Mouse (Mus musculus): Measurements from ENCODE around the gene Oser1. TPM values are rescaled to one million over a fixed set of nuclear protein-coding genes. Genes with fewer than 3 reads are reported as not detected.

The Oser1 gene
- total RNA-seq, 2 experiments from 2014 or later, result 31.4 to 38.1 TPM

DNA sequence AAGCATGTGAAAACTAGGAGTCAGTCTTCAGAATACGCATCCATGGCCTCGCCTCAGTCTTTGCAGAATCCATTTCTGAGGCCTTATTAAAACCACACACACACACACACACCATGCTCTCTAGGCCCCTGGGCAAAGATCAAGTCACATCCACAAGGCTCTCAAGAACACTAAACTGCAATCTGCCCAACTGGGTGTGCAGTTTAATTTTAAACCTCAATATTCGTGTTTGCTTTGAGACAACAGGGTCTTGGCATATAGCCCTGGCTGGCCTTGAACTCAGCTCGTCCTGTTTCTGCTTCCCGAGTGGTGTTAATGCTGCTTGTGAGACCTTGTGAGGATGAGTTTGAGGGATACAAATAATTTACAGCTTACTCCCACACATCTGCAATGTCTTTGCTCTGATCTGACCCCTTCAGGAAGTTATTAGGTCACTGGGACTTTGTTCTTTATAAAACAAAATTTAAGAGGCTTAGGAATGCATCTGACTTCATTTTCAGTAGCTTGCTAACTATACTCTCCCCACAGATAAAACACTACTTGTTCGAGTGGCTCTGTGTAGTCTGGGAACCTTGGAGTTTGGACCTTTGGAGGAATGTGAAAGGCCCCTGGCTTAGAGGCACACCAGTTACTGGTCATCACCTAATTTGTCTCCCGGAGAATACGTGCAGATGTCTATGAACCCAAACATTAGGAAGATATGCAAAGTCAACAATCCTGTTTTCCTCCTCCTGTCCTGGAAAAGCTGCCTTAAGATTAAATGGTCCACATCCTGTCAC lies 20.3 kb downstream of the Oser1 start:
- no peak for DNase-seq (ENCODE audit: low spot score)

DNA sequence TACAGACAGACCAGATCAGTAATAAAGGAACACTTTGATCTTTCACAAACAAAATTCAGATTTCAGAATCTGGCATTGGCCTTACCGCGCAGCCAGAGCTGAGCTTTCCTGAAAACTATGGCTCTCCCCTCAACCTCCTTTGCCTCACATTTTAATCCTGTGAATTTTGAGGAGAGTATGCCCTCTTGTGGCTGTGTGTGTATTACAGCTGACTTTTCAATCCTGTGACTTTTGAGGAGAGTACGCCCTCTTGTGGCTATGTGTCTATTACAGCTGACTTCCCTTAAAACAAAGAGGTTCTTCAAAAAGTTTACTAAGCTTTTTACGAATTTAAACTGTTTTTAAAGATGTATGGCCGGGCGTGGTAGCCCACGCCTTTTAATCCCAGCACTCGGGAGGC lies 23.3 kb downstream of the Oser1 start:
- DNase-seq (ENCODE audit: low spot score), result peak; percentile 87

DNA sequence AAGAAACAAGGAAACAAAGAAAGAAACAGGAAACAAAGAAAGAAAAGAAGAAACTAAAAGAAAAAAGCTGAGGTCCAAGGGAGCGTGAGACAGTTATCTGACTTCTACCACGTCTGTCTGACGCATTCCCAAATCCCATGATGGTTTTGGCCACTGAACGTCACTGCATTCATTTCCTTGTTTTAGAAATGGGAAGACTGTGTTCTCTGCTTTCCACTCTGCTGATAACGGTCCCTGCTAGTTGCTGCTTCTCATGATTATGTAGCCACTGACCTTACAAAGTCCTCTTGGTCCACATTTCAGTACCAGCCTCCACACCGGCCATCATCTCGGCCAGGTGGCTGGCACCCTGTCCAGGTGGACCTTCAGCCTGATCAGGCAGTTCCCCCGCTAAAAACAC lies 25.3 kb downstream of the Oser1 start:
- DNase-seq (ENCODE audit: low spot score), result no peak

DNA sequence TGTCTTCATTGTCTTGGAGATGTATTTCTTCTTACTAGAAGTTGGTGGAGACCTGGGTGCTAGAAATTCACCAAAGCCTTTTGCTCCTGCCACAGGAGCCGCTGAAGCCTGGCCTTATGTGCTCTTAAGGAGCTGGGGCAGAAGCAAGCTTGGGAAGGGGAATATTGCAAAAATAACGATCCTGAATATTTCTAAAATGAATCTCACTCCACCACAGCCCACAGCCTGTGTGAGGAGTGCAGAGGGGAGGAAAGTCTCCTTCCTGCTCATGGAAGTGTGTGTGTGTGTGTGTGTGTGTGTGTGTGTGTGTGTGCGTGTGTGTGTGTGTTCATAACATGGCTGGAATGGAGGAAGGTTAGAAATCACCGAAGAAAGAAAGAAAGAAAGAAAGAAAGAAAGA lies 25.7 kb downstream of the Oser1 start:
- no peak for DNase-seq (ENCODE audit: low spot score)

DNA sequence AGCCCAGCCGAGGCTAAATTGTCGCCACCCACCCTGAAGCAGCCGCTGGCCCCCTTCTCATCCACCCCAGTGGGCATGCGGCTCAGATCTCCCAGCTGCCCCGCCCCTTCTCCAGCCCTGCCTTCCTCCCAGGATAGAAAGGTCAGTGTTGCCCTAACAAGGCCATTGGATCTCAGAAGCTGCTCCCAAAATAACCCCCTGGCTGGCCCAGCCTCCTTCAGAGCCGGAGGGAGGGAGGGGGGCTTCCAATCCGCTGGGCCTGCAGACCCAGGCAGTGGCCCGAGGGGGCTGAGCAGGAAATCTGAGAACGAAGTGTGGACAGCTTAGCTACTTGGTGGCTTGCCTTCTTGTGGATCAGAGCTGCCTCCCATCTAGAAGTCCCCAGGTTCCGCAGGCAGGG lies 26.6 kb downstream of the Oser1 start, which contains the start of gene Jph2:
Gene Jph2, minus strand, starts transcription at position 89 of the 400 bp plus-strand sequence.
- DNase-seq (ENCODE audit: low spot score), result peak; percentile 87

DNA sequence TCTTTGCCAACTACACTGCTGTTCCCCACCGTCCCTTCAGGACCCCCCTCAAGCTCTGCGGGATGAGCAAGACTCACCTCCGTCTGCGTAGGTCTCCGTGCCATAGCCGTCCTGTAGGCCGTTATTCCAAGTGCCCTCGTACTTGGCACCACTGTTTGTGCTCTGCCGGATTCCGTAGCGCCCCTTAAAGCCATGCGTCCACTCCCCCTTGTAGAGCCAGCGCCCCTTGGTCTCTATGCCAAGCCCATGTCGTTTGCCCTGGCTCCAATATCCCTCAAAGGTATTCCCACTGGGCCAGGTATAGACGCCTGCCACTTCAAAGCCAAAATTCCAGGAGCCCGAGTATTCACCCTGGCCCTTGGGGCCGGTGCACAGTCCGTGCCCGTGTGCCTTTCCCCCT lies 27.4 kb downstream of the Oser1 start:
- DNase-seq (ENCODE audit: low spot score), result no peak

DNA sequence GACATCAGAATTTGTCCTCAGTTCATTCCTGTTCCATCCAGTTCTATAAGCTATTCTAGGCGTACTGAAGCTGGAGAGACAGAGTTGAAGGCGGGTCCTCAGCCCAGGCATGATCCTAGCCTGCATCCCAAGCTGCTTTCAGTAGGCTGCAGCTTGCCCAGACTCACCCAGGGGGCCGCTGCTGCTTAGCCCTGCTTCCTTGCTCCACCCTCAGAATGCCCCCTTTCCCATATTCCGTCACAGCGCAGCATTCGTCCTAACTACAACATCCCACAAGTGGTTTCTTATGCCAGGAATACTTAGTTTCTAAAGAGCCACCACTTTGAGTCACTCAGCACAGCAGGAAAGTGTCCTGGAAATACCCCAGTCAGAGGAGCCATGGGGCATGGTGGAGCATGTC lies 29.5 kb downstream of the Oser1 start:
- DNase-seq (ENCODE audit: low spot score), result no peak

DNA sequence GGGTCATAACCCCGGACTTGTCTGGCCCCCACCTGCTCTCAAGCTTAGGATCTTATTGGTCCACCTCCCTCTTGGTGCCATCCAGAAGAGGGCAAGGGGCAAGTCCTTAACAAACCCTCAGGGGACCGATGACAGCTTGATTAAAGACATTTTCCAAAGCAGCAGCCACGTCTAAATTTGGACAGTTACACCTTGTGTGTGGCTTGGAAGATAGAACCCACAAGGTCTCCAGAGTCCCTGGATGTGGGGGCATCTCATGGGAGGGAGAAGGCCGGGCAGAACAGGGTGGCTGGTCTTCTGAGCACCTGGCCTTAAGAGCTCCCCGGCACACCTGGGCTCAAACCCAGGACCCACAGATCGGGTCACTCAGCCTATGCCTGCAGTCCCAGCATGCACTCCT lies 30.5 kb downstream of the Oser1 start:
- peak; percentile 68 for DNase-seq (ENCODE audit: low spot score)

DNA sequence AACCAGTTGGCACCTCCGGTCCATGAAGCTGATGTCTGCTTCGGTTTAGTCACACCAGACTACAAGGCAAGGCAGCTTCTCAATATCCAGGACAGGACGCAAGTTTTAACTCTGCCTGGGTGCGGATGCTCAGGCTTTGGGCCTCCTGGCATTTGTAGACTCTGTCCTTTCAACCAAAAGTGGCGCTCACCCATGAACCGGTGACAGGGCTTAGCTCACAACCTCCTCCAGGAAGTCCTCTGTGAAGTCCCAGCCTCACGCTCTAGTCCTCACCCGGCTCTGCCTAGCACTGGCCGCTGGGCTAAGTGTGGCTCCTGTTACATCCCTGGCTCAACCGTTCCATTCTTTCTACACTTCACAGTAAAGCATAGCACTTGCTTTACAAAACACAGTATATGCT lies 31.3 kb downstream of the Oser1 start:
- DNase-seq (ENCODE audit: low spot score), result no peak

DNA sequence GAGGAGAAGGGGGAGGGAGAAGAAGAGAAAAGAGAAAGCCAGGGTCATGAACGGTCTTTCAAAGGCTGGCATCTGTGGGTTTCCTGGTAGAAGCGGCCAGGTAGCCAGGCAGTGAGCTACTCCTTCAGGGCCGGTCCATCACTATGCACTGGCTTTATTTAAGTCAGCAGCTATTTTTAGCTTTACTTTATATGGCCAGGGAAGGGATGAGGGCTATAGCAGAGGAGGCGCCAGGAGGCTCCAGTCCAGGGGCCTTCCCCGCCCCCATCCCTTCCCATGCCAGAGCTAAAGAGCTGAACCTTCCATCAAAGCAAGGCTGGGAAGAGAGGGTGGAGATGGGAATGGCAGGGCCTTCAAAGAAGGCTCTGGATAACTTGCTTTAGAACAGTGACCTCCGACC lies 32.1 kb downstream of the Oser1 start:
- DNase-seq (ENCODE audit: low spot score), result peak; percentile 79

DNA sequence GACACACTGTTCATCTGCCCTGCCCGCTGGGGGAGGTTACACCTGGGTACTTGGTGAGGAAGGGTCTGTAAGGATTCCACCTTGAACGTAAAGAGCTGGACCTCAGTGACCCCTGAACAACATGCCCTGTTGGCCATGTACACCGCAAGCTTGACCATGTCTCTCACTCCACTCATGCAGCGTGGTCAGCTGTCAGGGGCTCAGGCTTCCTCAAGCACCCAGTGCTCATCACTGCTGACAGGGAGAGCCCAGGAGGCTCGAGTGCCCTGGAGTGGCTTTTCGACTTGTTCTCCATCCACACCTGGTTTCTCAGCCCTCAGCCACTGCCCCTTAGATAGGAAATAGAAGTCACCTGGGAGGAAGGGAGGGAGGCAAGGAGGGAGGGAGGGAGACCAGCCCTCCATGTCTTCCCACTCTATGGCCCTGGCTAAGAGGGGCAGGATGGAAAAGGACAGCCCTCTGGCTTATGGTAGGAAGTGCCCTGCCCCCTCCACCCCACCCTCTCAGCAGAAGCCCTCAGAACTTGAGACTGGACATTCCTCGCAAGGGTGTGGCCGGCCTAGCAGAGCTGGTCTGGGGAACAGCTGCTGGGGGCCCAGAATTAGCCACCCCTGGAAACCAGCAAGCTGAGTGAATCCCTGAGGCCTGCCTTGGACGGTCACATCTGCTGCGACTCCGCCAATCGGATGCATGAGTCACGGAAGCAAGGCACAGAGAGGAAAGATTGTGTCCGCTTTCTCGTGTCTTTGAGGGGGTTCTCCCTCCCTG lies 37.9 kb downstream of the Oser1 start:
- DNase-seq (ENCODE audit: low spot score), result peak; percentile 75

DNA sequence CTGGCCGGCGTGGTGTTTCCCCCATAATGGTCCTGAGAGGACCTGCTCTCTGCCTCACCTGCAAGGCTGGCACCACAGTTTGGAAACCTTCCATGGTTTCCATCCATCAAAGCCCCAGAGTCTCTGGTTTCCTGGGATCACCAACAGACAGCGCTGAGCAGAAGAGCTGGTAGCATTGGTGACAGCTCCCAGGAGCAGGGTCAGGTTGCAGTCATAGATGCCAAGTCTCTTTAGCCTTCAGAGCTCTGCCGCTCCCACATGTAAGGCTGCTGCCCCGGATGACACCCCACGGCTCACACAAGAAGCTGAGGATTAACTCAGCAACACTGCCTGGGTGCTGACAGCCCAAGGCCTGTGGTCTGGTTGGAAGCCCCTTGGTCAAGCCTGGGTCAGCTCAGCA lies 39.4 kb downstream of the Oser1 start:
- peak; percentile 66 for DNase-seq (ENCODE audit: low spot score)

DNA sequence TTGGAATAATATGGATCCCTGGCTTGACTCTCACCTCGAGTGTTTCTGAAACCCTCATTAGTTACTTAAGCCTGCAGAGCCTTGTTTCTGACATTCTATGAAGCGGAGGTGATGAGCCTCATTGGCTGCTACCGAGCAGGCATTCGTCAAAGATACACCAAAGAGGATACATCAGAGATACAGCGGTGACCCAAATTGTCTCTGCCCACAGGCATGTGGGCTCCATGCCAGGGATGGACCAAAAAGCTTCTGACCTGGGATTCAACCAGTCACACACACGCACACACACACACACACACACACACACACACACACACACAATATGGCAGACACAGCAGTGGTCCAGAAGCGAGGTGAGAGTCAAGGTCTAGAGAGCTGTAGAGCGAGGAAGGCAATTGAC lies 43.3 kb downstream of the Oser1 start:
- DNase-seq (ENCODE audit: low spot score), result no peak

DNA sequence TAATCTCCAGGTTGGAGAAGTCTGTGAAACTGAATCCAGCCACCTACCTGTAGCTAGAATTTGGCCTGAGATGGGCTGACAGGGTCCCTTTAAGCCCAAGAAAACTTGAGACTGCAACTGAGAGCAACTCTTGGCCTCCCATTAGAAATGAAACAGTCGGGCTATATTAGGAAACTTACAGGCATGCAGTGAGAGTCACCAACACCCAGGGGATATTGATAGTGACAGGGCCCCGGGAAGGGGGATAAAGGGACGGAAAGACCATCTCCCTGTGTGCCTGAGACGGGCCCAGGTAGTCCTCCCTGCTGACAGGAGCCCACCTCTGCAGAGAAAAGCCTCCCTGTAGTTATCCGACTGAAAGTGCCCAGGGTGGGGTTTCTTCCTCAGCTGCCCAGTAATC lies 45.1 kb downstream of the Oser1 start:
- peak; percentile 72 for DNase-seq (ENCODE audit: low spot score)

DNA sequence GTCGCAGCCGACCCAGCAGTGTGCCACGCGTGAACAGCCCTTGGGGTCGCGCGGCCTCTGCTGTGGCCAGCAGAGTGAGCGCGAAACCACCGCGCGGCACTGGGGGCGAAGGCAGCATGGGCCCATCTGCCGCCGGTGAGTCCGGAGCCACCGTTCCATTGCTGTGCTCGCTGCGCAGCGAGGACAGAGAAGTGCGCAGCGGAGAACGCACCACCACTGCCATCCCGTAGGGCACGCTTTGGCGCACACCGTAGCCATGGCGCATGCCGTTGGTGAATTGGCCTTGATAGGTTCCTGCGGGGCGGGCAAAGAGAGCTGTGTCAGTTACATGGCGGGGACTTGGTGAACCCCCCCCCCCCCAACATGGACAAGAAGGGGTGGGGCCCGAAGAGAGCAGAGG lies 48.4 kb downstream of the Oser1 start:
- no peak for DNase-seq (ENCODE audit: low spot score)

DNA sequence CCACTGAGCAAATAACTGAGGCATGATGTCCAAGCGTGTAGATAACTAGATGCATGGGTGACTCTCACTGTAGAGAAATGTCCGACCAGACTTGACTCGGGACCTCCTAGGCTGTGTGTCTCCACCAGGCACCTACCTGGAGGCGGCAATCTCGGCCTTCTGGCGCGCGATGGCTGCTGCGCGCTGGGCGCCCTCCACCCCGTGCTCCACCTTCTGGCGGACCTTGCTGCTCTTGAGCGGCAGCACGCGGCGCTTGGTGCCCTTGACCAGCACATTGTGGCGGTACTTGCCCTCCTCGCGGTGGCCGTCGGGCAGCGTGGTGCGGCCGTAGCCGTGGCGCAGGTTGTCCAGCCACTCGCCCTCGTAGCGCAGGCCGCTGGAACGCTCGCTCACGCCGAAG lies 49.0 kb downstream of the Oser1 start:
- DNase-seq (ENCODE audit: low spot score), result no peak

DNA sequence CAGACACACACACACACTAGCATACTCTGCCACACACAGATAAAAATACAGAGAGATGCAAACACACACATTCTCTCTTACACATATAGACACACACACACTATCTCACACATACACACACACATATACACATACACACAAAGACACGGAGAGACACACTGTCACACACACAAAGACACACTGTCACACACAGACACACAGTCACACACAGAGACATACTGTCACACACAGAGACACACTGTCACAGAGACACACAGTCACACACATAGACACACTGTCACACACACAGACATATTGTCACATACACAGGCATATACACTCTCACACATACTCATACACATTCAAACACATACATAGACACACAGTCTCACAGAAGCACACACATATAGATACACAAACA lies 51.9 kb downstream of the Oser1 start:
- no peak for DNase-seq (ENCODE audit: low spot score)

DNA sequence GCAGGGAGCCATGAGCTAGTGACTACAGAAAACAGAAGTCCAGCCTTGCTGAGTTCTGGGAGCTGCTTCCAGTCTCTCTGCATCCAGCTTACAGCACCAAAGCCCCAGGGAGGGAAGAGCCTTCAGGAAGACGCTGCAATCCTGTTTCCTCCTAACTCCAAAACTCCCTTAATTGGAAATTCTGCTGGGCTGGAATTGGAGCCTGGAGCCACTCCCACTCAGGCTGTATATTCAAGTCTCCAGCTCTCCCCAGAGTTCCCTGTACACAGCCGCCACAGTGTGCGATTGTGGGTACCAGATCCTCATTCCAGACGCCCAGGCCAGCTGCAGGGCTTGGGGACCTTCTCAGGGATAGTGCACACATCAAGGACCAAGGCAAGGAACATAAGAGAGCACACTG lies 54.3 kb downstream of the Oser1 start:
- DNase-seq (ENCODE audit: low spot score), result no peak

DNA sequence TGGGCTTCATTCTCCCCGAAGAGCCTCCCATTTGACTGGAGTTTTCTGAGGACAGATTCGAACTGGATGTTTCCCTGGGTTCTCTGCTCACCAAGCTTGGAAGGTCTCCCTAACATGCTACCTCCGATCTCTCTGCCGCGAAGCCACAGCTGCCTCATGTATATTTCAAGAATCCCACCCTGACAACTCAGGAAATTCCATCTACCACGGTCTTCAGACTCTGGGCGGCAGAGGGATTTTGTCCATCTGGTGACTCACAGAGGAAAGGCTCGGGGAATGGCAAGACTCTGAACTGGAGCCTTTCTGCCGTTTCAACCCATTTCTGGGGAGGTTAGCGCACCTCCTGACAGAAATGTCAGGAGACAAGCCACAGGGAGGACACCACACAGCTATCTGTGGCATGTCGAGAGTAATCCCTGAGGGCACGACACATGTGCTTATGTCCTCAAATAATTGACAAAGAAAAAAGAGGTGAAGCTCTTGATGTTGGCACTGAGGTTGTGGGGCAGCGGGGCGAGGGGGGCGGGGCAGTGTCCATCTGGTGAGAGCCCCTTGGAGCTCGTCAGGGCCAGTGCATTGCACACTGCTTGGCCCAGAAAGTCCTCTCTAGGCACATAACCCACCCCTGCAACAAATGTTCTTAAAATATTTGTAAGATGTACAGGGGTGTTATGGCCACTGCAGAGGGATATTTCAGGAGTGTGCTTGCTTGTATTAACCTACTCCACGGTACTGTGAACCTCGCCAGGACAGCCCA lies 59.5 kb downstream of the Oser1 start:
- DNase-seq (ENCODE audit: low spot score), result no peak

DNA sequence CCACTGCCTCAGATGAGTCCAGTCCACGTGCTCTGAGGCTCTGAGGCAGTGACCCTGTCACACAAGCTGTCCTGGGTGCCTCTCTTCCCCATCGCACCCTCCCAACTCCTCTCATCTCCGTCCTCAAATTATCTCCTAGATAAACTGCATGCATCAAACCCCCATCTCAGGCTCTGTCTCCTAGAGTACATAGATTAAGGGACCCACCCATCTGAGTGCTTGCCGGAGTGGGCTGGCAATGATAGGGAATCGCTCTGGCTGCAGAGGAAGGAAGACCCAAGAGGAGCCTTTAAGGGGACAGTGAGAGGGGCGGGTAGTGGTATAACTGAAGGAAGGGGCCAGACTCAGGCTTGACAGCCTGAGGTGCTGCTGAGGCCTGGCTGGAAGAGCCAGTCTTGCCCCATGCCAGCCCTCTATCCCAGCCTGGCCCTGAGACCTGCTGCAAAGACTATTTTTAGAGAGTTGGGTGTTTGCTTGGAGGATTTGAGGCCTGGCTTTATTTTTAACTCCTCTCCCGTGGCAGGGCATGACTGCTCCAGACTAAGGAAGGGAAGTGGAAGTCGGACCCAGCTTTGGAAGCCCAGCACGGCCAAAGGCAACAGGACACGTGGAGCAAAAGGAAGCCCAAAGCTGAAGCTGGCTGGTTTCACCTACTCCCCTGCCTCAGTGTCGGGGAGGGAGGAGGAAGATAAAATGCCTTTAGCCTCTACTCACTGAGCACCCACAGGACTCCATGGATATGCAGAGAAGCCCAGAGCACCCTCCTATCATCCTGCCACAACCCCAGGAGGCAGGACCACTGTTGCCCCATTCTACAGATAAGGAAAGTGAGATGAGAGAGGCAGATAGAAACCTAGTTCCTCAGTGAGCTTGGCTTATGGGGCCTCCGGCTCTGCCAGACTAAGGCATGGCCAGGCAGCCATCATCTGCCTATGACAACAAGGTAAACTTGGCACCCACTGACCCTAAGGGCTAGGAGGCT lies 61.3 kb downstream of the Oser1 start:
- DNase-seq (ENCODE audit: low spot score), result peak; percentile 79

All from gastrocnemius, adult 18-20 months (tissue).